Mouse (Mus musculus) lung, adult 18-20 months (tissue): Measurements from ENCODE around the gene Itih1.
A peak's percentile ranks its signal among the peaks of the same experiment; 100 is the strongest.

ENCODE experiments used
- DNase-seq, 2 experiments: peaks; one replicate each; pipeline ENCODE4 v3.0.0; 2022; ENCODE audit warnings: mixed read lengths in 2 of 2

The Itih1 gene

DNA sequence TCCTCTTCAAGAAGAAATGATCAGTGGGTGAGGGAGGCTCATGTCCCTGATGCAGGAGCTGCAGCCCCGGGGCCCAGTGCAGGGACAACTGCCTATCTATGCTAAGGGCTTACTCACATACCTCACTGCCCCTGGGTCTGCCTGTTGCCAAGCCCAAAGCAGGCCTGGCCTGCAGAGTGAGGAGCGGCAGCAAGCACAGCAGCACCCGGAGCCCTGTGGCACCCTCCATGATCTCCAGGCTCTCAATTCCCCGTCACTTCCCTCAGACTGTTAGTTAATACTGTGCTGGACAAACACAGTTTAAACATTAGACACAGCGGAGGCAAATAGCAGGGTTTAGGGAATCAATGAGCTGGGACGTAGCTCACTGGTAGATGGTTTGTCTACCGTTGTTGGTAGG is at the start of gene Itih1:
Itih1 (minus strand) TSS at position 252 of the 400 bp plus-strand sequence.
- DNase-seq, result no peak

DNA sequence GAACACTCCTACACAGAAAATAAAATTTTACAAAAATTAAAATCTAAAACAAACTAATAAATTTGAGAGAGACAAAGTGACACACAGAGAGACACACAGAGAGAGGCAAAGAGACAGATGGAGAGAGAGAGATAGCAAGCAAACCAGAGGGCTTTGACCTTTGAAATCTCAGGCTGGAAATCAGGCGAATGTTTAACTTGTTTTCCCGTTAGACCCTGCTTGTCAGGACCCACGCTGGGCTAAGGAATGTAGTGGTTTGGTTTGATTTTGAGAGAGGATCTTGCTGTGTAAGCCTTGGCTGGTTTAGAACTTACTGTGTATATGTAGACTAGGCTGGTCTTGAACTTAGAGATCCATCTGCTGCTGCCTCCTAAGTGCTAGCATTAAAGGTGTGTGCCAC is 33.1 kb upstream of the Itih1 start:
- DNase-seq, result no peak

DNA sequence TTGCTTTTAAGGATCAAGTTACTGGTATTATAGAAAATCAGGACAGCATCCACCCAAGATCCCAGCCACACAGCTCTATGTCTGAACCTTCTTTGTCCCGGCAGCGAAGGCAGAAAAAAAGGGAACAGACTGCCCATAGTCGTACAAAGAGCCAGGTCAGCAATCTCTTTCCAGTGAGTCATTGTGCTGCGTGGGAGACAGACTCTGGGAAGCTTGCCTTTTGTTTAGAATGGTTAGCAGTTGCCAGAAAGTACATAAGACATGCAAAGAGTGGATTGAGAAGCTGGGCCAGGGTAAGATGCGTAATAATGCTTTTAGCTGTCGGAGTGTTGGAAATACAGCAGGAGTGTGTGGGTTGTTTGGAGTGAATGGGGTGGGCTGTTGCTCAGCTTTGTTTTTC is 31.1 kb upstream of the Itih1 start:
- peak in 1 of 2 experiments; percentile 8 for DNase-seq

DNA sequence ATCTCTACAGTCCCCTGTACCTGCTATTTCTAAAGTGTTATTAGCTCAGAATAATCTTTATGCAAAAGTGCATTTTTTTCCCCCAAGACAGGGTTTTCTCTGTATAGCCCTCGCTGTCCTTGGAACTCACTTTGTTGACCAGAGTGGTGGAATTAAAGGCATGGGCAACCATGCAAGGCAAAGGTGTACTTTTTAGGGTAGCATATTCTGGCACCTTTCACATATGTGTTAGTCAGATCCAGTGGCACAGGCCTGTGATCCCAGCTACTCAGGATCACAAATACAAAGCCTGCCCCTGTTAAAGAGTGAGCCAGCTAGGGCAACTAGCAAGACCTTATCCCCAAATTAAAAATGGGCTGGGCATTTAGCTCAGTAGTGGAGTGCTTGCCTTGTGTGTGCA is 17.3 kb upstream of the Itih1 start:
- DNase-seq, result no peak

DNA sequence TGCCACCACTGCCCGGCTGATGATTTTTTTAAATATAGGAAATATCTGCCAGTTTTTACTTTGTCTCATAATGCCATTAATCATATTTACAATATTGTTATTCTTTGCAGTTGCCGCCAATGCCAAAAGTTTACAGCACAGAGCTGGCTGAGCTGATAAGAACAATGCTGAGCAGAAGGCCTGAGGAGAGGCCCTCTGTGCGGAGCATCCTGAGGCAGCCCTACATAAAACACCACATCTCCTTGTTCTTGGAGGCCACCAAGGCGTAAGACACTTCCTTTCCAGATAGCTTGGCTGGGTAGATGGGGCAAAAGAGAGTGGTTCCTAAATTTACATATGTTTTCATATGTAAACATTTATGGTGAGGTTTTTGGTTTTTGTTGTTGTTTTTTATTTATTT is 15.9 kb upstream of the Itih1 start:
- no peak for DNase-seq

DNA sequence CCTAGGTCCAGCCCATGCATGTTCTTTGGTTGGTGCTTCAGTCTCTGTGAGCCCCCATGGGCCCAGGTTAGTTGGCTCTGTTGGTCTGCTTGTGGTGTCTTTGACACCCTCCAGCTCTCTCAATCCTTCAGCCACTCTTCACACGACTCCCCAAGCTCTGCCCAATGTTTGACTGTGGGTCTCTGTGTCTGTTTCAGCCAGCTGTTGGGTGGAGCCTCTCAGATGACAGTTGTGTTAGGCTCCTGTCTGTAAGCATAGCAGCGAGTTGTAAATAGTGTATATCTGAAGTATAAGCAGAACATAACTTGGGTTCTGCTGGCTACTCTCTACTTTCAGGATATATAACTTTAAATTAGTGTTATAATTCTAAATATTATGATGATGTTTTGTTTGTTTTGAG is 15.4 kb upstream of the Itih1 start:
- no peak for DNase-seq

DNA sequence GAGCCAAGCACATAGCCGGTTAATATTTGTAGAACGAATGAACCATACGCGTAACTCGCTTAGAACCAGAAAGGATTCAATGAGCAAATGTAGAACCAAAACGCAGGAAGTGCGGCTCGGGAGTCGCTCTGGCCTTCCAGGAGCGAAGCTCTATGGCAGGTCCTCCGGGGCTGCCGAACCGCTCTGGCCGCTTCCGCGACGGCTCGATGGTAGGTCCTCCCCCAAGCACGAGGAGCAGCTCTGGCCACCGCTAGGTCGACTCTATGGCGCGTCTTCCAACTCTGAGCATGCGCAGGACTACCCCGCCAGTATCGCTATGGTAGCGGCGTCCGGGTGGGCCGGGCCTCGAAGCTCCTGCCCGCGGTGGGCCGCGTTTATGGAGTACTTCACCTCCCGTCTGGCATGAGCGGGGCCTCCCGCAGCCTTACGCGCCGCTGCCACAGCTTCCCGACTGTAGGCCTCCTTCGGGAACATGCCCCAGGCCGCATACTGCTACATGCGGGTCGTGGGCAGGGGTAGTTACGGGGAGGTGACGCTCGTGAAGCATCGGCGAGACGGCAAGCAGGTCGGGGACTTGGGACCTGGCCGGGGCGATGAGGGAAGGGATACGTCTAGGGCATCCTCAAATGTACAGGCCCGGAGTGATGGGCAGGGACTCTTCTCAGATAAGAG is 8.2 kb upstream of the Itih1 start, which contains the start of gene Nek4:
Nek4 (plus strand) TSS at position 224 of the 672 bp plus-strand sequence.
- DNase-seq, result peak; percentile 97 to 98

DNA sequence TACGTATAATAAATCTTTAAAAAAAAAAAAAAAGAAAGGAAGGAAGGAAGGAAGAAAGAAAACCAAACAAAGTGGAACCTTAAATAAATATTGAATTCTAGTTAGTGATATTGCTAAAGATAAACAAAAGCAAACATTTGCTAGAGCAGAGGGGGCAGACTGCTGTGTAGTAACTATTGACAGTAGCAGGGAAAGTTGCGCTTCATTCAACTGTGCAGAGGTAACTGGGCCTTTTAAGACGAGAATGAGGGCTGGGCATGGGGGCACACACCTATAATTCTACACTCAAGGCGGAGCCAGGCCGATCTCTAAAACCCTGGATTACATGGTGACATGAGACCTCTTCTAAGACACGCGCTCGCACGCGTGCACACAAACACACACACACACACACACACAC is 6.9 kb upstream of the Itih1 start:
- no peak for DNase-seq

DNA sequence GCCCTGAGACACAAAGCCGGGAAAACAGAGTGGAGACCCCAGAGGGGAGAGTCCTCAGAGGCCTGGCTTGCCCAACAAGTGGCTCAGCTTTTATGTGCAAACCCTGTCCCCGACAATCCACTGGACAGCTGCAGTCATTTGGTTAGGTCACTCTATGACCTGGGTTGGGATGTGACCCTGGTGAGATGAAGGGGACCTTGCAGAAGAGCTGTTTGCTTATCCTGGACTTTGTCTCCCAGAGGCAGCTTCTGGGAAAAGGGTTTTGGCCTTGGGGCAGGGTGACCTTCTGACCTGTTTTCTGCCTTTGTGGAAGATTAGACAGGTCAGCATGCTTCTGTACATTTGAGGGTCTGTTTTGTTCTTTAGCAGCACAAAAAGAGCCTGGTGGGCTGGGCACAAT is 1.7 kb upstream of the Itih1 start:
- no peak for DNase-seq

DNA sequence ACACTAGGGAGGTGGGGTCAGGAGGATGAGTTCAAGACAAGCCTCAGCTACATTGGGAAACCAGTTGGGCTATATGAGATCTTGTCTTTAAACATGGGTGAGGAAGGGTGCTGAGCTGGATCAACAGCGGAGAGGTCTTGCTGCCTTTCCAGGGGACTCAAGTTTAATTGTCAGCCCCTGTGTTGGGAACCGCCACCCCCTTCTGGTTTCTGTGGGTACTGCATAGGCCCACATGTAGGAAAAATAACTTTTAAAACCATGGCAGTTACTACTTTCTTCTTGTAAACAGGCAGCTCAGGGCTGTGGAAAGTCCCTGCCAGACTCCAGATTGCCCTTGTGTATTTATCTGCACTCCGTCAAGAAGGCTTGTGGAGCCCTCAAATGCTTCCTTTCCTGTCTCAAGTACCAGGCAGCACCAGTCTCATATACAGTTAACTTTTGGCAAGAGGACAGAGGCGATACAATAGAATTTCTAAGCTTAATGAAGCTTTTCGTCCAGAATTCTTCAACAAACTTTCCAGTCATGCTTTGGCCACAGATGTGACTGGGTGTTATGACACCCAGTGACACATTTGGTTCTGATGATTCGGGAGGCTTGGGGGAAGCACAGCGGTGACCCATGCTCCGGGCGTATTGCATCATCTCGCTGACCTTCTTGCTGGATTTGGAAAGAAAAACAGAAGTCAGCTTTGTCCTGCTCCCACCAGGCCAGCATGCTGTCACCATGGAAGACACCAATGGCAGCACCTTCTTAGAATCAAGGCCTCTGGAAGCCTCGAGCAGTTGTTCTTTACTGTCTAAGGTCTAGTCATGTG is 978 bp upstream of the Itih1 start:
- peak; percentile 82 to 84 for DNase-seq

DNA sequence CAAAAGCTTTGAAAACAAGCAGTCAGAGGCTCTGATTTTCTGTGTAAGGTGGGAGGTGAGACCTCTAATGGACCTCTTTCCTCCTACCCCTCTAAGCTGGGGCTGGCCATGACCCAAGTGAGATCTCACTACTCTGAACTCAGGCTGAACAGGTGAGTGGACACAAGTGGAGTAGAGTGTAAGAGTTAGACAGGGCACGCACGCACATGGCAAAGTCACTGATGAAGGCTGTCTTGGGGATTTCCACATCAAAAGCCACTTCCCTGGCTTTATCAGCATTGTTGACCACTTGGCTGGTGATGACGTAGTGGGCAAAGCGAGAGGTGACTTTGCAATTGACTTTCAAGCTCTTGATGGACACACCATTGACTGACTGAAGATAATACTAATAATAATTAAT is 835 bp downstream of the Itih1 start:
- DNase-seq, result peak; percentile 26 to 43

DNA sequence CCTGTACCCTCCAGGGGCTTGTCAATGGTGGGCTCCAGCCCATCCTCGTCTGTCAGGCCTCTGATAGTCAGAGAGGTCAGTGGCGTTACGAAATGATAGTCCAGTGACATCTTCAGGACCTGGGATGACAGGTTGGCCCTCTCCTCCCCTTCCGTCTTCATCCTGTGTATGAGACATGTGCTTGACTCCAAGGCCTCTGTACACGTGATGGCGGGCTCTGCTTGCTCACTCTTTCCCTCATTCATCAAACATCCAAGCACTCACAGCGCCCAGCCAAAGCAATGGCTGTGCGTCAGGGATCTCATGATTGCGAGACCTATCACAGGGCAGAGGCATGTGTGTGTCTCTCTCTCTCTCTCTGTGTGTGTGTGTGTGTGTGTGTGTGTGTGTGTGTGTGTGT is 9.7 kb downstream of the Itih1 start:
- no peak for DNase-seq

DNA sequence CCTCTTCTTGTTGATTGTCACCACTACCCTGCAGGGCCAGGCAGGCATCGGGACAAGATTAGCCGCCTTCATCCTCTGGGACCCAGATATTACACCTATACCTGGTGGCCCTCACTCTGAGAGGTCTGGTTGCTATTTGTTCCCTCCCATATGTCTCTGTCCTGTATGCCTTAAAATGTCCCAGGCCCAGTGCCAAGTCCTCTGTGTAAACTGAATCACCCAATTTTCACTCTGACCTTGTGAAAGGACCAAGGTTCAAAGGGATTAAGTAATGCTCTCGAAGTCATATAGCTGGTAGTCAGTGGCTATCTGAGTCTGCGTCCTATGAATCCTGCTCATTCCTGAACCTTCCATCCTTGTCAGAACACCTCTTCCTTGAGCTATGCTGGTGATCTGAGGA is 12.7 kb downstream of the Itih1 start:
- DNase-seq, result no peak

DNA sequence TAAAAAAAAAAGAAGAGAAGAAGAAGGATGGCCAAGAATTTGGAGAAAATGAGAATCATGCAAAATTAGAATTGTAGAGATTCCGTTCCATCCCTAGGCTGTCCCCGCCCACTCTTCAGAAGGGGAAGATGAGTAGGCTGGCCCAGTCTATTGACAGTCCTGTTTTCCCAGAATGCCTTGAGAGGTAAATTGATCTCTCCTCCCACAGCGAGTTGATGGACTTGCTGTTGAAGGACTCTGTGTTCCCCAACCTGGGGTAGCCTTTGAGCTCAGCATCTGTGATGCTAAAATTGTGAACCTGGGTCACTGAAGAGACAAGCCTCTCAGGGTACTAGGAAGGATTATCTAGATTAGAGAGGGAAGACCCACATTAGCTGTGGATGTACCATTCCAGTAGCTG is 17.6 kb downstream of the Itih1 start:
- no peak for DNase-seq

DNA sequence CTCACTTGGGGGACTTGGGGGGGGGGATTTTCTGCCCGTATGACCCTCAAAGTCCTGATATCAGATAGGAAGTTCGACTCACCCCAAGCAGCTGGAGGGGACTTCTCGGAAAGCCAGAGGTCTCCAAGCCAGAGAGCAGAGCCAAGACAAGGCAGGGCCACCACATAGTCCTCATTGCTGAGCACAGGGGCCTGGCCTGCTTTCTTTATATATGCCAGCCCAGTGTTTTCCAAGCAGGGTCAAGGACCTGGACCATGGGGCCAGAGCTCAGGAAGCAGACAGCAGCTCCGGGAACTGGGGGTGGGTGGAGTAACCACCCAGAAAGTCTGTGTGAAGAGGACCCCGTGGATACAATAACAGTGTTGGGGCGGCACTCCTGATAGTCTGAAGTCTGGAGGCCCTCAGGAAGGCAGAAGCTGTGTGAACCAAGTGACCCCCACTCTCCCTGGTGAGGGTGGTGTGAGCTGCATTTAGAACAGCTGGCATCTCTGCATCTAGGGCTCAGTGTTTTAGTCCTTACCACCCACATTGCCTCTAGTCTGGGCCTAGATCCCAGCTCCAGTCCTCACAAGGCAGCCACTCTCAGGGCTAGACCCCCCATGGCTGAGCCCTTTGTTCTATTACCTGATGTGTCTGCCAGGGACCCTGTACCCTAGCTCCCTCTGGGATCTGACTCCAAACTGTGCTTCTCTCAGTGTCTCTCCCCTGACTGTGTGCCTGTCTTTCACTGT is 19.5 kb downstream of the Itih1 start, which contains the start of gene Itih3:
Itih3 (minus strand) TSS at position 386 of the 731 bp plus-strand sequence.
- DNase-seq, result no peak

DNA sequence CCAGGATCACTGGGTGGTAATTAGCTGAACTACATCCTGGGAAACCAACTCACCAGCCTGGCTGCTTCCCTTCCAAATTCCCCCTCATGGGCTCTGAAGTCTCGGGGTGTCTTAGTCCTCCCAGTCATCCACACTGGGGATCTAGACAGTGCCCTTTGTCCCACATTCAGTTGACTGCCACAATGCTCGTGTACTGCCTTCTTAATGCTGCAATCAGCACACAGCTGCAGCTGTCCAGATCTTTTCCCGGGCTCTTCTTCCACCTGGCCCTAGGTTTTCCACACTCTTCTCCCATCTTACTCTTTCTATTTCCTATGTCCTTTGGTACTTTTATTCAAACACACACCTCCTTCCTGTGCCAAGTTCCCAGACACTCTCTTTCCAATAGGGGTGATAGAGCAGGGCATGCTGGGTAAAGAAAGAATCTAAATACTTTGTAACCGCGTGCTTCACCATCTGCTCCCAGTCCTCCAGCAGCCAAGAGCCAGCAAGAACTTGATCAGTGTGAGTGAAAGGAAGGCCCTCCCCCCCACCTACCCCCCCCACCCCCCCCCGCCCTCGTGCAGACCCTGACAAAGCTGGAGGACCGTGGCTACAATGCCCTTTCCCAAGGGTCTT is 20.9 kb downstream of the Itih1 start:
- no peak for DNase-seq

DNA sequence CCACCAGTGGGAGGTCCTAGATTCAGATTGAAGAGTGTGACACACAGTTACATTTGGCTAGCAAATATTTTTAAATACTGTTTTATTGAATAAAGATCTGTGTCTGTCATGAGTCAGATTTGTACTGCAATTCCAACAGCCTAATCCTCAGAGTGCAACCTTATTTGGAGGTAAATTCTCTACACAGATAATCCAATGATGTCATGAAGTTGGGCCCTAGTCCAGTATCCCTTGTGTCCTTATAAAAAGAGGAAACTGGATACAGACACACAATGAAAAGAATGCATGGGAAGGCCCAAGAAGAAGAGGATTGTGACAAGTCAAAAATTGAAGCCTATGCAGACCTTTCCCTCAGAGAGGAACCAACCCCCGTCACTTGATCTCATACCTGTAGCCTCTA is 26.6 kb downstream of the Itih1 start:
- DNase-seq, result no peak

DNA sequence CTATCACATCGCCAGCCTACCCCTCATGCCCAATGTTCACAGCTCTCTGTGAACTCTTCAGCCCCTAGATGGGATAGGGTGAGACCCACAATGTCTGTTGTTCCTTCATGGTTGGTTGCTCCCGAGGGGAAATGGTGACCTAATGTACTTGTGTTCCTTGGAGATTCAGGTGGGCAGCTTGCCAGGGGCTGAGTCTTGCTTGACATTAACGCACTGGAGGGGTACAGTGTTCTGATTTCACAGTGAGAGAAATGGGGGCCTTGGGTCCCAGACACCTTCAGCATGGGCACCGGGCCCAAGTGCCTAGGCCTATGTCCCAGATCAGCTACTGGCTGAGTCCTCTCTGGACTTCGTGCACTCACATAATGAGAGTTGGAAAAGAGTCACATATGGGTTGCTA is 29.7 kb downstream of the Itih1 start:
- no peak for DNase-seq

DNA sequence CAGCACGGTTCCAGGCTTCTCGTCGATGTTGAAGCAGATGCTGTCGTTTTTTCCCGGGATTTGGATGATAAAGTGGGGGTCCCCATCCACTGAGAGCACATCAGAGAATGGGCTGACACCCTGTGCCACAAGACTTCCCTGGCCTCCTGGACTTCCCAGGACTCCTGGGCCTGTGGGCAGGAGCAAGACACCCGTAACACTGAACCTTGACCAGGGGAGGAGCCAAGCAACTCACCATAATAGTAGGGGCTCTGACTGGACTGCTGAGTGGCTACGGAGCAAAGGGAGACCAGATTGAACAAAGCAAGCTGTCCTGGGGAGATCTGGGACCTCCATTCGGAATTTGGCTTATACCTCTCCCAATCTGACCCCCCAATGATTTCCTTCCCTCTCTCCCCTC is 30.4 kb downstream of the Itih1 start:
- DNase-seq, result no peak

DNA sequence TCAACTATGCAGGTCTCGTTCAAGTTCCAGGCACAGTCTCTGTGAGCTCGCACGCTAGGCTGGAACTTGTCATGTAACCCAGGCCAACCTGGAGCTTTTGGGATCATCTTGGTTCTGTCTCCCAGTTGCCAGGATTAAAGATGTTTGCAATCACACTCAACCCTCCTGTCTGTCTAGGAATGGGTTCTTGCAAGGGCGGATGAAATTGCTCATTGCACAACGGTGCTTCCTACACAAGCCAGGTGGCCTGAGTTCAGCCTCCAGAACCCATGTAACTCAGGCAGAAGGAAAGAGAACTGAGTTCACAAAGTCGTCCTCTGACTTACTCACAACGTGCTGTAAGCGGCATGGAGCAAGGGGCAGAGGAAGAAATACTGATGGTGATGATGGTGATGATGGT is 31.9 kb downstream of the Itih1 start:
- peak in 1 of 2 experiments; percentile 57 for DNase-seq

DNA sequence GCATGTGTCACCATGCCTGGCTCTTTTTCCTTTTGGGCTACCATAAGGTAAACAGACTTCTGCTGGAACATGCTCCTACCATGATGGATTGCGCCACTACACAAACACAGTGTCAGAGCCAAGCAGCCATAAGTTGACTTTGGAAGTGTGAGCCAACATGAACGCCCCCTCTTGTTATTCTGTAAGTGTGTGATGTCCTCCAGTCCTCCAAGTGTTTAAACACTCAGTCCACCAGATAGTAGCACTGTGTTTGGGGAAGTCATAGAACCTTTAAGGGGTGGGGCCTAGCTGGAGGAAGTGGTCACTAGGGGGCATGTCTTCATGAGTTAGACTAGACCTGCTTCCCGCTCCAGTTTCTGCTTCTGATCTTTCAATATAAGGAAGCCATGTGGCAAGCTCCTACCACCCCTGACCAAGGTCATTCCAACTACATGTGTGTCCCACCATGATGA is 35.2 kb downstream of the Itih1 start:
- peak; percentile 82 to 90 for DNase-seq

DNA sequence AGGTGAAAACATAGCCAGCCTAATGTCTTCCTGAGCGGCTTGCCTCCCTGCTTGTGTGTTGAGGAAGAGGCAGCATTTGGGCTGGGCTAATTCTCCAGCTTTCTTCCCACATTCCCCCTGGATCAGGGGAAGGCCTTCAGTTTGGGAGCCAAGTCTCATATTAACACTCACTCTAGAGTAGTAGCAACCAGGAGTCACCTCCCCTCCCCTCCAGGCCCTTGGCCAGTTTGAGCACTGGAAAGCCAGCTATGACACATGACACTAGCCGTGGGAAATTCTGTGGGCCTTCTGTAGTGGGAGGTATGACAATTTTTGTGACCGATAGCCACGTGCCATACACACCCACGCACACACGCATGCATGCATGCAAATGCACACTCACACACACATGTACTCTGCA is 37.1 kb downstream of the Itih1 start:
- DNase-seq, result peak in 1 of 2 experiments; percentile 42

DNA sequence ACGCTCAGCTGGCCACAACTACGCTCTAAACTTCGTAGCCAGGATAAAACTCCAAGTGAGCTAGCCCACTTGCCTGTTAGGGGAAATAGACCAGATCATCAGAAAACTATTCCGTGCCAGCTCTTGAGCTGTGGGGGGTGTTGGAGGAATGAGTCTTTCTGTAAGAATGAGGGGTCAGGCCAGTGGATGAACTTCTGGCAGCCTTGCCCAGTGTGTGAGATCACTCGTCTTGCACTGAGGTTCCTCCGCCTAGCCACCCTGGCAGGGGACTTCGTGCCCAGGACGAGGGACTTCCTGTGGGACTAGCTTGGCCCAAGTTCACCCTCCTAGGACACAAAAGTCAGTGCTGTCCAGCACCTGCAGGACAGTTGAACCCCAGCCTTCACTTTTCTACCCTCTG is 38.8 kb downstream of the Itih1 start:
- peak in 1 of 2 experiments; percentile 34 for DNase-seq
